Mouse (Mus musculus): ENCODE data around the gene Lrrc38. TPM values are rescaled to one million over a fixed set of nuclear protein-coding genes. Genes with fewer than 3 reads are reported as not detected.

The Lrrc38 gene
- polyA plus RNA-seq, 1 experiment from 2014 or later: 0.44 TPM

DNA sequence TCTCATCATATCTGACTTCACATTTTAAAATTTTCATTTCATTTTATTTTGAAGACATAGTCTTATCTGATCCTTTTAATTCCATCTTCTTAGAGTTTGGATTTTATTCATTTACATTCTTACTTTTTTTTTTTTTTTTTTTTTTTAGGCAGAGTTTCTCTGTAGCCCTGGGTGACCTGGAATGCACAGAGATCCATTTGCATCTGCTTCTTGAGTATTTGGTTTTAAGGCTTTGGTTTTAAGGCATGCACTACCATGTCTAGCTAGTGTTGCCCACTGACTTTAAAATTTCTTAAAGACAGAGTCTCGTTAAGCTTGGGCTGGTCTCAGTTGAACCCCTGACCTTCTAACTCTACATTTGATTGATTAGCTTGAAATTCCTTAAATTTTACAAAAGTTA is 64.1 kb downstream of the Lrrc38 start:
- no peak for ATAC-seq (ENCODE audit: low FRiP score)
- Histone ChIP-seq H3K9ac (no peak overlapping the region), H3K4me2 (replicated peaks) (no peak overlapping the region), H3K4me1 (peaks cover 5% of the 10 kb centered on the region), H3K27me3 (peaks cover 4% of the 10 kb centered on the region; the same call in 1 of the 2 replicates), H3K9me3 (replicated peaks) (no peaks in the 10 kb centered on the region), H3K27ac (no peak overlapping the region), H3K4me3 (no peak overlapping the region), H3K36me3 (peaks cover 46% of the 10 kb centered on the region)
- 95% methylated on average over 1 of the region's 1 CpGs for WGBS

DNA sequence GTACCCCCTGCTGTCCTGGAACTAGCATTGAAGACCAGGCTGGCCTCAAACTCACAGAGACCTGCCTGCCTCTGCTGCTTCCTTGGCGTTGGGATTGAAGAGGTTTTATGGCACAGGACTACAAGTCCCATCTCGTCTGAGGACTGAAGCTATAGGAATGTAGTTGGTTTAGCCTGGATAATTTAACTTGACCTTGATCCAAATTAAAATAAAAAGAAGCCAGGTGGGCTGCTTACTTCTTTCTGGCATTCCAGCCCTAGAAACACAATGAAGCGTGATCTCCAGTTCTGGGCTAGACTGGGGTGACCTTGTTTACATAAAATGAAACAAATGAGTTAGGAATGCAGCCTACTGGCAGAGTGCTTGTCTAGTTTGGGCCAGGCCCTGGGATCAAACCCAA is 64.6 kb downstream of the Lrrc38 start:
- WGBS: 89% methylated on average over 3 of the region's 3 CpGs
- H3K27me3 ChIP-seq: peaks cover 4% of the 10 kb centered on the region; the same call in 1 of the 2 replicates
- no peak for ATAC-seq (ENCODE audit: low FRiP score)
- H3K36me3 ChIP-seq: peaks cover 50% of the 10 kb centered on the region
- H3K9ac ChIP-seq: no peak overlapping the region
- peaks cover 5% of the 10 kb centered on the region for H3K4me1 ChIP-seq
- H3K9me3 ChIP-seq (replicated peaks): no peaks in the 10 kb centered on the region
- no peak overlapping the region for H3K4me3 ChIP-seq
- no peak overlapping the region for H3K4me2 ChIP-seq (replicated peaks)
- no peak overlapping the region for H3K27ac ChIP-seq

Other genes with a start within 250 kb of the Lrrc38 start
- 20.2 and 22.3 TPM in 2 replicates for gene Prdm2, start 136.8 kb upstream of the Lrrc38 start, polyA plus RNA-seq (2016; fragmentation: Nextera tagmentation; extraction: Ambion mirVana)
- gene Pdpn, start 50.2 kb upstream of the Lrrc38 start, polyA plus RNA-seq (2016; fragmentation: Nextera tagmentation; extraction: Ambion mirVana): 83.2 and 89.1 TPM in 2 replicates
- not detected in 2 replicates for gene Pramel1, start 44.7 kb downstream of the Lrrc38 start, polyA plus RNA-seq (2016; fragmentation: Nextera tagmentation; extraction: Ambion mirVana)
- gene Pramef8, start 62.7 kb downstream of the Lrrc38 start, polyA plus RNA-seq (2016; fragmentation: Nextera tagmentation; extraction: Ambion mirVana): 23.5 and 23.8 TPM in 2 replicates
- not detected in 2 replicates for gene Oog4, start 100.6 kb downstream of the Lrrc38 start, polyA plus RNA-seq (2016; fragmentation: Nextera tagmentation; extraction: Ambion mirVana)
- not detected in 2 replicates for gene Gm13043, start 161.6 kb downstream of the Lrrc38 start, polyA plus RNA-seq (2016; fragmentation: Nextera tagmentation; extraction: Ambion mirVana)
- not detected in 2 replicates for gene Gm13040, start 186.2 kb downstream of the Lrrc38 start, polyA plus RNA-seq (2016; fragmentation: Nextera tagmentation; extraction: Ambion mirVana)
- not detected in 2 replicates for gene BC080695, start 201.9 kb downstream of the Lrrc38 start, polyA plus RNA-seq (2016; fragmentation: Nextera tagmentation; extraction: Ambion mirVana)
- not detected in 2 replicates for gene Gm13057, start 202.0 kb downstream of the Lrrc38 start, polyA plus RNA-seq (2016; fragmentation: Nextera tagmentation; extraction: Ambion mirVana)

Measured in hindbrain, embryonic 12.5 days (tissue).